Mouse (Mus musculus) heart, adult 2 months (tissue): ENCODE results near the gene Xlr5a. TPM values are rescaled to one million over a fixed set of nuclear protein-coding genes. Genes with fewer than 3 reads are reported as not detected.
"Not testable (repeated sequence)": the region's sequence is repeated elsewhere in the genome, so short reads cannot be mapped to it uniquely, and the experiment has no call there.

Experiments
- DNase-seq, 2 experiments: peaks; one replicate each; pipeline ENCODE4 v3.0.0; 2021
- H3K27ac ChIP-seq: fragments of 200-600 bp; 2 replicates; pipeline ENCODE4 v1.8.1; 2022
- H3K27me3 ChIP-seq: fragments of 200-500 bp; 2 replicates; pipeline ENCODE4 v1.6.1; 2012; ENCODE audit warnings: mild to moderate bottlenecking, low read length, inconsistent platforms, mixed read lengths; ENCODE audit not compliant: control insufficient read depth, insufficient read depth
- H3K36me3 ChIP-seq: fragments of 200-500 bp; 2 replicates; pipeline ENCODE4 v1.6.1; 2012; ENCODE audit warnings: low read length, inconsistent platforms; ENCODE audit not compliant: control insufficient read depth, insufficient read depth
- H3K4me1 ChIP-seq: fragments of 200-500 bp; 2 replicates; pipeline ENCODE4 v1.6.1; 2011; ENCODE audit warnings: low read length; ENCODE audit not compliant: control insufficient read depth, insufficient read depth
- H3K4me3 ChIP-seq: fragments of 200-600 bp; 2 replicates; pipeline ENCODE4 v1.8.1; 2022
- H3K79me2 ChIP-seq: fragments of 200-500 bp; replicated peaks from 2 replicates; pipeline ENCODE4 v1.6.1; 2012; ENCODE audit warnings: mild to moderate bottlenecking, inconsistent platforms, low read length, moderate library complexity, mixed read lengths; ENCODE audit not compliant: control insufficient read depth, insufficient read depth
- H3K9ac ChIP-seq: fragments of 200-500 bp; 2 replicates; pipeline ENCODE4 v1.6.1; 2012; ENCODE audit warnings: low read depth, mild to moderate bottlenecking, control low read depth, inconsistent platforms, low read length, mixed read lengths
- CTCF ChIP-seq: fragments of 200-600 bp; IDR thresholded peaks from 2 replicates; pipeline ENCODE4 v1.8.1; 2022; ENCODE audit warnings: antibody characterized with exemption, mild to moderate bottlenecking, moderate library complexity
- EP300 ChIP-seq: fragments of 200-500 bp; IDR thresholded peaks from 2 replicates; pipeline ENCODE4 v1.6.1; 2011; ENCODE audit warnings: low read depth, low read length, control low read depth; ENCODE audit not compliant: insufficient read depth
- POLR2A ChIP-seq: fragments of 200-500 bp; IDR thresholded peaks from 2 replicates; pipeline ENCODE4 v1.6.1; 2011; ENCODE audit warnings: mild to moderate bottlenecking, low read depth, low read length, control low read depth; ENCODE audit not compliant: insufficient read depth
- WGBS: fragments of 180-500 bp; shearing (Covaris S2); methylation state at CpG from one replicate; pipeline ENCODE4 v1.1.7; 2018; 5-methylcytosine and 5-hydroxymethylcytosine counted together
- intact Hi-C: fragments of 180-260 bp; cut with DNase I; formaldehyde crosslinking; loops from one replicate; pipeline ENCODE4 v1.15.1; 2025
- polyA plus RNA-seq: library from polyadenylated mRNA; depleted of rRNA; stranded (reverse); fragments of >200 nt; gene quantifications from 2 replicates; pipeline ENCODE4 v1.2.3, GENCODE M21; 2012
- total RNA-seq, 2 experiments: library from RNA; stranded (reverse); gene quantifications; 2 replicates each; pipeline ENCODE4 v1.2.3; 2021

Xlr5a gene
- total and polyA plus RNA-seq, 3 experiments, result not detected

GRCm38 (mm10) chrX:73229288-73229687 lies 63.5 kb downstream of the Xlr5a start:
- Histone ChIP-seq H3K4me1 (no peaks in the 10 kb centered on the region; the same call in 1 of the 2 replicates), H3K27ac (peak overlapping the region; percentile 83; the same call in 1 of the 2 replicates), H3K36me3 (no peaks in the 10 kb centered on the region; the same call in 1 of the 2 replicates), H3K27me3 (no peaks in the 10 kb centered on the region), H3K4me3 (peak overlapping the region; percentile 68), H3K9ac (peak overlapping the region; percentile 92), H3K79me2 (no peaks in the 10 kb centered on the region)
- TF ChIP-seq CTCF, result no peak
- TF ChIP-seq EP300, result no peak
- no peak for TF ChIP-seq POLR2A
- intact Hi-C loops, result loop anchor here (10.0 kb wide), 1 partner anchor 116 kb away; the partner anchor contains the start of gene Zfp275
- no peak for DNase-seq
- WGBS, result 29% methylated on average over 3 of the region's 3 CpGs

GRCm38 (mm10) chrX:73228606-73229214 lies 64.1 kb downstream of the Xlr5a start:
- H3K79me2 ChIP-seq, result no peaks in the 10 kb centered on the region
- intact Hi-C loops, result loop anchor here (10.0 kb wide), 1 partner anchor 116 kb away; the partner anchor contains the start of gene Zfp275
- no peaks in the 10 kb centered on the region for H3K27me3 ChIP-seq
- WGBS, result 16% methylated on average over 51 of the region's 51 CpGs
- no peaks in the 10 kb centered on the region; the same call in 1 of the 2 replicates for H3K36me3 ChIP-seq
- peak overlapping the region; percentile 83 for H3K27ac ChIP-seq
- H3K4me3 ChIP-seq, result peak overlapping the region; percentile 68
- no peaks in the 10 kb centered on the region; the same call in 1 of the 2 replicates for H3K4me1 ChIP-seq
- DNase-seq, result peak in 1 of 2 experiments; percentile 73
- H3K9ac ChIP-seq, result peak overlapping the region; percentile 92
- TF ChIP-seq CTCF, result no peak
- no peak for TF ChIP-seq EP300
- no peak for TF ChIP-seq POLR2A

GRCm38 (mm10) chrX:73227914-73228605 lies 64.7 kb downstream of the Xlr5a start, which contains the start of gene F8a:
F8a (plus strand) TSS chrX:73228291.
- Histone ChIP-seq H3K27me3 (no peaks in the 10 kb centered on the region), H3K27ac (peak within 1 kb of the TSS; percentile 83), H3K4me3 (peak within 1 kb of the TSS; percentile 68), H3K79me2 (no peaks in the 10 kb centered on the region), H3K36me3 (no peaks in the 10 kb centered on the region; the same call in 1 of the 2 replicates), H3K9ac (peak within 1 kb of the TSS; percentile 92), H3K4me1 (no peaks in the 10 kb centered on the region; the same call in 1 of the 2 replicates)
- 19% methylated on average over 39 of the region's 39 CpGs for WGBS
- intact Hi-C loops, result loop anchor here (10.0 kb wide), 1 partner anchor 117 kb away; the partner anchor contains the start of gene Zfp275
- no peak for TF ChIP-seq CTCF
- 0 out of 2 replicates have a peak, but pooled peaks have one; percentile 46 for TF ChIP-seq EP300
- peak; percentile 86 for TF ChIP-seq POLR2A
- peak; percentile 82 to 88 for DNase-seq

DNA sequence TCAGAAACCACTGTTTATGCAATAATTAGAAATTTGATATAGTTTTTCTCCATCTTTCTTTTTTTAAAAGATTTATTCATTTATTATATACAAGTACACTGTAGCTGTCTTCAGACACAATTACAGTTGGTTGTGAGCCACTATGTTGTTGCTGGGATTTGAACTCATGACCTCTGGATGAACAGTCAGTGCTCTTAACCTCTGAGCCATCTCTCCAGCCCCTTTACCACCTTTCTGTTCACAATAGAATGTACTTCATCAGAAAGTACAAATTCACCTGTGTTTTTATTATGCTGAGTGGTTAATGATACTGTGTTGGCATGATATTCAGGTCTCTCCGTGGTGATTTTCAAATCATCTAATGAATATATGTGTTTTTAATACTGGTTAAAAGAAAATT lies 67.4 kb downstream of the Xlr5a start:
- H3K27ac ChIP-seq, result no peak overlapping the region
- TF ChIP-seq EP300 (no peak), CTCF (no peak), POLR2A (no peak)
- H3K4me3 ChIP-seq, result no peak overlapping the region
- no peak overlapping the region for H3K9ac ChIP-seq
- 56% methylated on average over 1 of the region's 1 CpGs for WGBS
- intact Hi-C loops, result loop anchor here (10.0 kb wide), 1 partner anchor 119 kb away; the partner anchor contains the start of gene Zfp275
- no peaks in the 10 kb centered on the region; the same call in 1 of the 2 replicates for H3K36me3 ChIP-seq
- H3K27me3 ChIP-seq, result no peaks in the 10 kb centered on the region
- no peaks in the 10 kb centered on the region for H3K79me2 ChIP-seq
- no peaks in the 10 kb centered on the region; the same call in 1 of the 2 replicates for H3K4me1 ChIP-seq
- DNase-seq, result no peak

- H3K27ac ChIP-seq, H3K79me2 ChIP-seq, H3K27me3 ChIP-seq, H3K9ac ChIP-seq, intact Hi-C loops, H3K4me3 ChIP-seq, DNase-seq, H3K36me3 ChIP-seq, H3K4me1 ChIP-seq: not testable (repeated sequence)
- WGBS, result 64% methylated on average over 19 of the region's 19 CpGs
Observed at GRCm38 (mm10) chrX:73213819-73214564, 78.8 kb downstream of the Xlr5a start, which contains the start of gene Xlr4b. Xlr4b (plus strand) TSS chrX:73214333.

- peak in 1 of 2 experiments; percentile 29 for DNase-seq
- H3K36me3 ChIP-seq, H3K79me2 ChIP-seq, H3K9ac ChIP-seq, intact Hi-C loops, H3K4me3 ChIP-seq, H3K4me1 ChIP-seq, H3K27ac ChIP-seq, H3K27me3 ChIP-seq: not testable (repeated sequence)
- 80% methylated on average over 10 of the region's 12 CpGs for WGBS
Observed at GRCm38 (mm10) chrX:73191934-73192333, 100.8 kb downstream of the Xlr5a start, which contains the start of gene Xlr3b. Xlr3b (plus strand) TSS chrX:73192207.

DNA sequence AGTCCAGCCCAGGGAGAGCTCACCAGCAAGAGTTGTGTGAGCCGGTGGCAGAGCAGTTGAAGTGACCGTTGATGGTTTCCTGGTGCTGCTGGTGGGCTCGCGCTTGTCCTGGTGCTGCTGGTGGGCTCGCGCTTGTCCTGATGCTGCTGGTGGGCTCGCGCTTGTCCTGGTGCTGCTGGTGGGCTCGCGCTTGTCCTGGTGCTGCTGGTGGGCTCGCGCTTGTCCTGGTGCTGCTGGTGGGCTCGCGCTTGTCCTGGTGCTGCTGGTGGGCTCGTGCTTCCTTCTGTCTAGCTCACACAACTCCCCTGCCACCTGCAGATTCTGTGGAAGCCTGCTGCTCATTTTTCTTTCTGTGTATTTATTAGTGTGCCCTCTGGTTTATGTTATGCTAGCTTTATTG lies 115.9 kb downstream of the Xlr5a start, which contains the start of gene Spin2d:
TSS of gene Spin2d (minus strand) at position 101 of the 400 bp plus-strand sequence.
- intact Hi-C loops, H3K79me2 ChIP-seq, H3K27me3 ChIP-seq, H3K9ac ChIP-seq, H3K27ac ChIP-seq, H3K4me1 ChIP-seq, DNase-seq, H3K4me3 ChIP-seq, H3K36me3 ChIP-seq: not testable (repeated sequence)
- WGBS, result 63% methylated on average over 5 of the region's 15 CpGs

- not testable (repeated sequence) for H3K4me1 ChIP-seq, DNase-seq
- no CpG with 5 or more reads among the region's 7 CpGs for WGBS
Observed at GRCm38 (mm10) chrX:73149350-73149749, 143.4 kb downstream of the Xlr5a start, which contains the start of gene DXBay18. DXBay18 (minus strand) TSS chrX:73149450.

More at GRCm38 (mm10) chrX:73149350-73149749, 143.4 kb downstream of the Xlr5a start, which contains the start of gene DXBay18:
- H3K4me3 ChIP-seq, H3K9ac ChIP-seq, H3K36me3 ChIP-seq, H3K27me3 ChIP-seq, intact Hi-C loops, H3K27ac ChIP-seq, H3K79me2 ChIP-seq: not testable (repeated sequence)
